Mouse (Mus musculus): ENCODE results near the gene Slc27a5. TPM values are rescaled to one million over a fixed set of nuclear protein-coding genes. Genes with fewer than 3 reads are reported as not detected.

The Slc27a5 gene
- polyA plus RNA-seq, 1 experiment from 2014 or later: 0.43 TPM

DNA sequence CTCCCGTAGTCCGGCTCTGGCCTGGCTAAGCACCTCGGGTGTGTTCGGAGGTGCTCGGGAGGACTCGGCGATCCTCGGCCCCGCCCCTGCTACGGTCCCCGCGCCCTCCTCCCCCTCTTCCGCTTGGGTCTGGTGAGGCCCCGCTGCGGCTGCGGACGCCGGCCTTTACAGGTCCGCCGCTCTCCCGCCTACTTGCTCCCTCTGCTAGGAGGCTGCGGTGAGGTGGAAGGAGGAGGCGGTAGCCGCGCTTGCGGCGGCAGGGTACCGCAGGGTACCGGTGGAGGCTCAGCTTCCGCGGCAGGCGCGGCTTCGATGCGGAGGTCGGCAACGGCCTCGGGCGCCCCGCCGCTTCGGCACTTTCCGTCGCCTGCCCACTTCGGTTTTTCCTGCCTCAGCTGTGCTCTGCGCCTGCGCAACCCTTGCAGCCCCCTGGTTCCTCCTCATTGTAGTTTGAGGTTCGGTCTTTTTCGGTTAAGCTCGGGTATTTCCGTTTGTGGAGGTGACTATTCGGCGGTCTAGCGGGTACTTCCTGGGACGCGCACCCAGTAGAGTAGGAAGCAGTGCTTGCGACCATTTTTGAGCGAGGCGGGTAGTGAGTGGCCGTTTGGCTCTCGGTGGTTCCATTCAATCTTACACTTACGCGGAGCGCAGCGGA, 40.0 kb upstream of the Slc27a5 start, which contains the start of gene Ube2m:
TSS of gene Ube2m (minus strand) at position 375 of the 655 bp plus-strand sequence.
- WGBS: 0% methylated on average over 51 of the region's 65 CpGs
- Histone ChIP-seq H3K9ac (ENCODE audit: low read depth, low read length) (peak within 1 kb of the TSS; percentile 97), H3K4me2 (ENCODE audit: low read length) (peak within 1 kb of the TSS; percentile 89), H3K4me1 (ENCODE audit: control insufficient read depth, insufficient read depth, low read length) (peaks cover 34% of the 10 kb centered on the region), H3K27ac (ENCODE audit: low read length) (peak within 1 kb of the TSS; percentile 100), H3K36me3 (ENCODE audit: control insufficient read depth, insufficient read depth, low read length) (peaks cover 5% of the 10 kb centered on the region; the same call in 1 of the 2 replicates), H3K4me3 (ENCODE audit: low read depth, low read length) (peak within 1 kb of the TSS; percentile 72), H3K27me3 (ENCODE audit: control insufficient read depth, insufficient read depth, low read depth, low read length) (peaks cover 6% of the 10 kb centered on the region), H3K9me3 (replicated peaks; ENCODE audit: control insufficient read depth, low read length, poor library complexity, severe bottlenecking) (no peaks in the 10 kb centered on the region)
- peak; percentile 91 for ATAC-seq

DNA sequence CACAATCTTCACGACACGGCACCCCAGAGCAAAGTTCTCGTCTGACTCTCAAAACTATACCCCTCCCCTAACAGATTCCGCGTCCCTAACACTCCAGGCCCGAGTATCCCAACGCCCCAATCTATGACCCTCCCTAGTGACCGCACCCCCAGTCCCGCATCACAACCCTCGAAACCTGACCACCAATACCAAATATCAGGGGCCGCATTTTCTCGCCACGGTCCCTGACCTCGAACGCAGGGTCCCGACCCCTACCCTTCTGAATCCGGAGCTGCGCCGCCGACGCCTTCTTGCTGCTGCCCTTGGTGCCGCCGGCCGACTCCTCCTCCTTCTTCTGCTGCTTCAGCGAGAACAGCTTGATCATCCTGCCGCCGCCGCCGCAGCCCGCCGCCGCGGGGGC, 39.4 kb upstream of the Slc27a5 start:
- peaks cover 34% of the 10 kb centered on the region for H3K4me1 ChIP-seq (ENCODE audit: control insufficient read depth, insufficient read depth, low read length)
- no peaks in the 10 kb centered on the region for H3K9me3 ChIP-seq (replicated peaks; ENCODE audit: control insufficient read depth, low read length, poor library complexity, severe bottlenecking)
- H3K27me3 ChIP-seq (ENCODE audit: control insufficient read depth, insufficient read depth, low read depth, low read length): no peaks in the 10 kb centered on the region; the same call in none of the 2 replicates
- H3K9ac ChIP-seq (ENCODE audit: low read depth, low read length): peak overlapping the region; percentile 97
- peak overlapping the region; percentile 100 for H3K27ac ChIP-seq (ENCODE audit: low read length)
- ATAC-seq: no peak
- H3K36me3 ChIP-seq (ENCODE audit: control insufficient read depth, insufficient read depth, low read length): peaks cover 9% of the 10 kb centered on the region
- under 1% methylated on average over 27 of the region's 33 CpGs for WGBS
- H3K4me2 ChIP-seq (ENCODE audit: low read length): peak overlapping the region; percentile 89
- H3K4me3 ChIP-seq (ENCODE audit: low read depth, low read length): peak overlapping the region; percentile 72

DNA sequence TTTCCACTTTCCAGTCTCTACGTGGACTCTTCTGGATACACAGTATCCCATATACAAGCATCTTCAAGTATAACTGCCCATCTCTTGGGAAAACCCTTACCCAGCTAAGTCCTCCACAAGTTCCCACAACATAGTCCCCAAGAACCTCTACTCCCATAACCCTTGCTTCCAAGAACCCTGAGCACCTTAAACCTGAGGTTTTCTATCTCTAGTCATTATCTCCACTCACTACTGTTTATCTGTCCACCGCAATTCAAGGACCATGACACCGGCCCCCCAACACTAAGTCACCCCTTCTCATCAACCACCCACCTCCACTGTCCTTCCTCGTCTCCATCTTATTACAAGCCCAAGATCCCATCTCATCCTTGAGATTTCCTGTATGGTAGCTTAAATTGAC, 38.8 kb upstream of the Slc27a5 start:
- H3K27me3 ChIP-seq (ENCODE audit: control insufficient read depth, insufficient read depth, low read depth, low read length): no peaks in the 10 kb centered on the region; the same call in 1 of the 2 replicates
- ATAC-seq: no peak
- peaks cover 13% of the 10 kb centered on the region for H3K36me3 ChIP-seq (ENCODE audit: control insufficient read depth, insufficient read depth, low read length)
- H3K9me3 ChIP-seq (replicated peaks; ENCODE audit: control insufficient read depth, low read length, poor library complexity, severe bottlenecking): no peaks in the 10 kb centered on the region
- 46% methylated on average over 4 of the region's 4 CpGs for WGBS
- H3K4me3 ChIP-seq (ENCODE audit: low read depth, low read length): peak overlapping the region; percentile 72
- peak overlapping the region; percentile 97 for H3K9ac ChIP-seq (ENCODE audit: low read depth, low read length)
- peak overlapping the region; percentile 100 for H3K27ac ChIP-seq (ENCODE audit: low read length)
- peak overlapping the region; percentile 89 for H3K4me2 ChIP-seq (ENCODE audit: low read length)
- peaks cover 34% of the 10 kb centered on the region for H3K4me1 ChIP-seq (ENCODE audit: control insufficient read depth, insufficient read depth, low read length)

DNA sequence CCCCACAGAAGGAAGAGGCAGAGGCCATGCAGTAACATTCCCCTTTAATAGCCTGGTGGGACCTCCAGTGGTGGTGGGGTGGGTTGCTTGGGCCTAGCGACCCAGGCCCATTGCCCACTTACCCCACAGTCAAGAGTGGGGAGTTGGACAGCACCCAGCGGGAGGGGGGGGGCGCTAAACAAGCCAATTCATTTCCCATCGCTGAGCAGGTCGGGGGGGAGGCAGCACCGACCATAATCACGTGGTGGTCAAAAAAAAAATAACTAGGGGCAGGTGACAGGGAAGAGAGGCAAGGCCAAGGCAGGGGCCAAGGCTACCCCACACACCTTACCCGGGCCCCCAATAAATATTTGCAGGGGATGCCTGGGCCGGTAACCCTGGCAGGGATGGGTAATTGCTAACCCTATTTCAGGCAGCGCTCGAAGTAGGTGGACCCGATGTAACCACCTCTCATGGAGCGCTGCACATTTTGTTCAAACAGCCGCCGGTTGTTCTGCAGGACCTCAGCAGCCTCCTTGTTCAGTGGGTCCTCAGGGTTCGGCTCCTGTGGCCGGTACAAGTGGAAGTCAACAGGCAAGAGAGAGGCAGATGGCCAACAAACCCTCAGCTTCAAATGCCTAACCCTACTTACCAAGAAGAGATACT, 37.3 kb upstream of the Slc27a5 start:
- peaks cover 34% of the 10 kb centered on the region for H3K4me1 ChIP-seq (ENCODE audit: control insufficient read depth, insufficient read depth, low read length)
- no peak overlapping the region; the same call in 1 of the 2 replicates for H3K4me3 ChIP-seq (ENCODE audit: low read depth, low read length)
- H3K9ac ChIP-seq (ENCODE audit: low read depth, low read length): peak overlapping the region; percentile 72; the same call in 1 of the 2 replicates
- H3K4me2 ChIP-seq (ENCODE audit: low read length): peak overlapping the region; percentile 87
- H3K27ac ChIP-seq (ENCODE audit: low read length): peak overlapping the region; percentile 91
- peaks cover 20% of the 10 kb centered on the region for H3K36me3 ChIP-seq (ENCODE audit: control insufficient read depth, insufficient read depth, low read length)
- peak; percentile 0; the same call in 1 of the 2 replicates for ATAC-seq
- H3K9me3 ChIP-seq (replicated peaks; ENCODE audit: control insufficient read depth, low read length, poor library complexity, severe bottlenecking): no peaks in the 10 kb centered on the region
- H3K27me3 ChIP-seq (ENCODE audit: control insufficient read depth, insufficient read depth, low read depth, low read length): no peaks in the 10 kb centered on the region
- 83% methylated on average over 17 of the region's 17 CpGs for WGBS

DNA sequence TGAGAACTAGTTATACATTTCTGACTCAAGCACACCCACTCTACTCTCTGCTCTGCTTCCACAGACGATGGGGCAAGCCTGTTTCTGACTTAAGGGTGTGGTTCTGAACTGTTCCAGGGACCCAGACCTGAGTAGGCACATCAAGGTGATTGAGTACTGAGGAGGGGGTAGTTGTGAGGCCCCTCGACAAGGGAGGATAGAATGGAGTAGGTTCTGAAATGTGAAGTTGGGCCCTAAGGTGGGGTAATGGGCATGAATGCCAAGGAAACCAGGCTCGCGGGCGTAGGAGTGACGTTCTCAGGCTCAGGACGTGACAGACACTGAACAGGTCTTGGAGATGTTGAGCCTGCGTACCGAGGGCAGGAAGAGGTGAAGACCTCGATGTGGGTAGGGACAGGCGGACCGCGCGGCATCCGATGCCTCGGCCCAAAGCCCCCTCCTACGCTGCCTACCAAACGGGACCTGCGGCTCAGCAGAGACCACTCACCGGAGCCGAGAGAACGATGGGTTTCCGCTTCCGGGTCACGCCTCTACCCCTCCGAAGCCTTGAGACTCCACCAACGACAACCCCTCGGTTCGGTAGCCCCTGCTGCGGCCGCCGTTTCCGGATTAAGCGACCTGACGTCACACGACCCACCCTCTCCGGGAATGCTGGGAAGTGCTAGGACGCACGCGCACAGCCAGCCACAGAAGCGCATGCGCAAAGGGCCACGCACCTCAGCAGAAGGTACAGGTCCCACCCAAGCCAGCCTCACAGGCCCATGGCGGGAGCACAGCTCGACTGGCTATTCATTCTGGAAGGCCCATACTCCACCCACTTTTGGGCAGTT, 36.4 kb upstream of the Slc27a5 start, which contains the start of gene Chmp2a:
TSS of gene Chmp2a (minus strand) at position 660 of the 830 bp plus-strand sequence.
- Histone ChIP-seq H3K36me3 (ENCODE audit: control insufficient read depth, insufficient read depth, low read length) (peaks cover 29% of the 10 kb centered on the region), H3K9me3 (replicated peaks; ENCODE audit: control insufficient read depth, low read length, poor library complexity, severe bottlenecking) (no peaks in the 10 kb centered on the region), H3K27ac (ENCODE audit: low read length) (peak within 1 kb of the TSS; percentile 91), H3K27me3 (ENCODE audit: control insufficient read depth, insufficient read depth, low read depth, low read length) (no peaks in the 10 kb centered on the region), H3K4me3 (ENCODE audit: low read depth, low read length) (peak within 1 kb of the TSS; percentile 52), H3K4me2 (ENCODE audit: low read length) (peak within 1 kb of the TSS; percentile 87), H3K4me1 (ENCODE audit: control insufficient read depth, insufficient read depth, low read length) (peaks cover 34% of the 10 kb centered on the region), H3K9ac (ENCODE audit: low read depth, low read length) (peak within 1 kb of the TSS; percentile 72)
- under 1% methylated on average over 44 of the region's 45 CpGs for WGBS
- ATAC-seq: peak; percentile 79

DNA sequence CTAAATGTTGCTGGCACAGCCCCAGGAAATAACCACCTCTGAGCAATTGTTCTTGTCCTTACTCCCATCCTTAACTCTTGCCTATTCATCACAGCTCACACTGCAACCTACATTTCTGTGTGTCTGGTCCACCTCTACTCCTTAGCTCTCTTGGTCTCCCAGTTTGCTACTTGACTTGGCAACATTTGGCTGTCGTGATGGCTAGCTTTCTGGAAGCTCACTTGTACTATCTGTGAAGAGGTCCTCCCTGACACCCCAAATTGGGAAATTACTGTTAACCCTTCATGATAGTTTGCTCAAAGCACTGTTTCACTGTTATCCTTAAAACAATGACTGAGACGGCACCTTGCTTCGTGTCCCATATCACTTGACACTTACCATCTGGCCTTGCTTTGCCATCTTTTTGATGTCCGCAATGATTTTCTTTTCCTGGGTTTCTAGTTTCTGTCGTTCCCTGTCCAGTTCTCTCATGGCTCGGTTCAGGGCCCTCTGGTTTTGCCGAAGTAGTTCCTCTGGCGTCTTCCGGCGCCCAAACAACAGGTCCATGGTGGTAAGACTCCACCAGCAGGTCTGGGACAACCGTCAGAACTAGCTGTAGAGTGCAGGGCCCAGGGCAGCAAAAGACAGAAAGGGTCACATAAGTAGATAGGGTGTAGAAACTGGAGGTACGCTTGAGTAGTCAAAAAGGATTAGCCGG, 35.6 kb upstream of the Slc27a5 start:
- H3K4me1 ChIP-seq (ENCODE audit: control insufficient read depth, insufficient read depth, low read length): peaks cover 26% of the 10 kb centered on the region
- H3K9ac ChIP-seq (ENCODE audit: low read depth, low read length): peak overlapping the region; percentile 72
- H3K9me3 ChIP-seq (replicated peaks; ENCODE audit: control insufficient read depth, low read length, poor library complexity, severe bottlenecking): no peaks in the 10 kb centered on the region
- 49% methylated on average over 13 of the region's 13 CpGs for WGBS
- H3K4me2 ChIP-seq (ENCODE audit: low read length): peak overlapping the region; percentile 87
- H3K36me3 ChIP-seq (ENCODE audit: control insufficient read depth, insufficient read depth, low read length): peaks cover 37% of the 10 kb centered on the region
- no peaks in the 10 kb centered on the region for H3K27me3 ChIP-seq (ENCODE audit: control insufficient read depth, insufficient read depth, low read depth, low read length)
- H3K4me3 ChIP-seq (ENCODE audit: low read depth, low read length): peak overlapping the region; percentile 52
- no peak for ATAC-seq
- H3K27ac ChIP-seq (ENCODE audit: low read length): peak overlapping the region; percentile 91

DNA sequence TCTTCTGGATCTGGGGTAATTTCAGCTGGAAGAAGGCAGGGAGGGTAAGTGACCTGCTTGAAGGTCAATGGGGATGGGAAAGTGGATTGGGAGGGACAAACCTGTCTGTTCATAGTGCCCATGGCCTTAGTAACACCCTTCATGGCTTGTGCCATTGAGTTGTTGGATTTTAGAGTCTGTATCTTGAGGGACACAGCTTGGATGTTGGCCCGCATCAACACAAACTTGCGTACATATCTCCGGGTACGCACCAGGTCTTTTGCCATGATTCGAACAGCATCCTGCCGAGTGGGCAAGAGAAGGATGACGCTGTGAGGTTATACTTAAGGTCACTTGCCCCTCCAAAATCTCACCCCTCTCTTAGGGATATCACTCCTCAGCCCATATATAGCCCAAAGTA, 34.5 kb upstream of the Slc27a5 start:
- no peaks in the 10 kb centered on the region for H3K27me3 ChIP-seq (ENCODE audit: control insufficient read depth, insufficient read depth, low read depth, low read length)
- H3K4me2 ChIP-seq (ENCODE audit: low read length): no peak overlapping the region
- H3K4me1 ChIP-seq (ENCODE audit: control insufficient read depth, insufficient read depth, low read length): peaks cover 26% of the 10 kb centered on the region
- no peak overlapping the region for H3K27ac ChIP-seq (ENCODE audit: low read length)
- no peak overlapping the region for H3K4me3 ChIP-seq (ENCODE audit: low read depth, low read length)
- H3K36me3 ChIP-seq (ENCODE audit: control insufficient read depth, insufficient read depth, low read length): peaks cover 47% of the 10 kb centered on the region
- WGBS: 92% methylated on average over 7 of the region's 7 CpGs
- ATAC-seq: no peak
- 0 out of 2 replicates have a peak overlapping the region, but pooled peaks have one; percentile 2 for H3K9ac ChIP-seq (ENCODE audit: low read depth, low read length)
- no peaks in the 10 kb centered on the region for H3K9me3 ChIP-seq (replicated peaks; ENCODE audit: control insufficient read depth, low read length, poor library complexity, severe bottlenecking)

DNA sequence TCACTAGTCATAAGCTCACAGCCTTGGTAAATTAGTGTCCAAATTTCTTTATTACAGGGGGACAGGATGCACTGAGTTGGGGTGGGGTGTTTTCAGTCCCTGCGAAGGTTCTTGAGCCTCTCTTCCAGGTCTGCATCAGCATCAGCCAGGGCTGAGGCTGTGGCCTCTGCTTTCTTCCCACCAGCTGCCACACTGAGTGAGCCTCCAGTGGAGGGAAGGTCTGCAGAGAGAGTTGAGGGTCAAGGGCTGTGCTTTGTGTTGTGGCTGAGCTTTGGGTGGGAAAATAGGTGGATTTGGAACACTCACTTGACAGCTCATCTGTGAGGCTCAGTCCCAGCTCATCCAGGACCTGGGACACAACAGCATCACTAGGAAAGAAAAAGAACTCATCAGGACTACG, 34.0 kb upstream of the Slc27a5 start:
- WGBS: 96% methylated on average over 2 of the region's 2 CpGs
- no peaks in the 10 kb centered on the region for H3K9me3 ChIP-seq (replicated peaks; ENCODE audit: control insufficient read depth, low read length, poor library complexity, severe bottlenecking)
- ATAC-seq: no peak
- no peak overlapping the region for H3K9ac ChIP-seq (ENCODE audit: low read depth, low read length)
- no peak overlapping the region for H3K4me2 ChIP-seq (ENCODE audit: low read length)
- H3K27me3 ChIP-seq (ENCODE audit: control insufficient read depth, insufficient read depth, low read depth, low read length): no peaks in the 10 kb centered on the region
- no peak overlapping the region for H3K4me3 ChIP-seq (ENCODE audit: low read depth, low read length)
- peaks cover 53% of the 10 kb centered on the region for H3K36me3 ChIP-seq (ENCODE audit: control insufficient read depth, insufficient read depth, low read length)
- no peak overlapping the region for H3K27ac ChIP-seq (ENCODE audit: low read length)
- H3K4me1 ChIP-seq (ENCODE audit: control insufficient read depth, insufficient read depth, low read length): peaks cover 27% of the 10 kb centered on the region

All from midbrain, embryonic 16.5 days (tissue).